Mouse (Mus musculus) MEL (cell line): ENCODE measurements around the gene Rhou. TPM values are rescaled to one million over a fixed set of nuclear protein-coding genes. Genes with fewer than 3 reads are reported as not detected.

Experiments
- E2F4 ChIP-seq: IDR thresholded peaks from 2 replicates; pipeline ENCODE4 v1.6.1; 2011; ENCODE audit warnings: low read depth, low read length, improper control_type of control experiment, borderline replicate concordance
- MYB ChIP-seq: IDR thresholded peaks from 2 replicates; pipeline ENCODE4 v1.6.1; 2011; ENCODE audit warnings: mild to moderate bottlenecking, low read depth, low read length, improper control_type of control experiment
- ZNF384 ChIP-seq: IDR thresholded peaks from 2 replicates; pipeline ENCODE4 v1.6.1; 2012; ENCODE audit warnings: low read depth, mild to moderate bottlenecking, inconsistent platforms, low read length, improper control_type of control experiment
- polyA plus RNA-seq, 2 experiments: library from polyadenylated mRNA; stranded (reverse) in 1 of 2; unstranded in 1 of 2; fragments of >175 nt in 1 of 2; fragments of >200 nt in 1 of 2; gene quantifications; 2 replicates each; pipeline versions ENCODE4 v1.2.1 to v1.2.4; 2012; ENCODE audit warnings: low replicate concordance in 2 of 2, low read depth in 1 of 2; ENCODE audit not compliant: insufficient read length in 2 of 2, insufficient read depth in 1 of 2, missing spikeins in 1 of 2
- total RNA-seq: library from RNA; depleted of rRNA; stranded (reverse); fragments of 300-350 nt; gene quantifications from 2 replicates; pipeline ENCODE4 v1.2.3, GENCODE M21; 2012; rRNA removed

Gene Rhou
- total and polyA plus RNA-seq, 3 experiments: not detected

DNA sequence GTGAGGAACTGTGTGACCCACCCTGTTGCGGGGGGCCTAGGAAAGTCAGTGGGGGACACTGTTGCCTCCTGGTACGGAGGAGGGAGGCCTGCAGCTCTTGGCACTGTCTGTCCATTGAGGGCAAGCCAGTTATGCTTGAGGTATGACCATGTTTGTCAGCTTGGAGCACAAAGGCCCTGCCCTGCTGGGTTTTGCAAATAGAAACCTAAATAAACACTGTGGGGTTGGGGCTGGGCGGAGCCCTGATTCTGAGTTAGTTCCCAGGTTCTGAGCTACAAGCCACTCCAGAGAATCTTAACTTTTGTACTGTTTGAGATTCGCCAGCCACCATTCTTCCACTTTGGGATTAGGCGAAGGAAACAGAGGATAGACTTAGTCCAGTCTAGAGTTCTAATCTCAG, 56.6 kb downstream of the Rhou start (continued):
- TF ChIP-seq ZNF384 (no peak), MYB (no peak), E2F4 (no peak)

Other genes with a start within 250 kb of the Rhou start
- 0.31 and 0.36 TPM in 2 replicates for gene Mc1r, start 246.8 kb upstream of the Rhou start, total RNA-seq
- gene Mc1r, start 246.8 kb upstream of the Rhou start, polyA plus RNA-seq: under 1 TPM in 1 of 2 experiments, not detected in 1; 0.45 TPM
- 0.69 TPM in 2 replicates for gene Tubb3, start 242.5 kb upstream of the Rhou start, total RNA-seq
- 1 to 10 TPM in 1 of 2 experiments, not detected in 1; 1.4 TPM for gene Tubb3, start 242.5 kb upstream of the Rhou start, polyA plus RNA-seq
- 23.8 and 26.0 TPM in 2 replicates for gene Def8, start 230.4 kb upstream of the Rhou start, total RNA-seq
- gene Def8, start 230.4 kb upstream of the Rhou start, polyA plus RNA-seq: 10 to 100 TPM in 1 of 2 experiments, not detected in 1; 34.0 TPM
- 27.5 and 31.0 TPM in 2 replicates for gene Afg3l1, start 176.0 kb upstream of the Rhou start, total RNA-seq
- 10 to 100 TPM in 1 of 2 experiments, not detected in 1; 68.4 TPM for gene Afg3l1, start 176.0 kb upstream of the Rhou start, polyA plus RNA-seq
- 0.29 and 0.73 TPM in 2 replicates for gene Dbndd1, start 138.5 kb upstream of the Rhou start, total RNA-seq
- 1 to 10 TPM in 1 of 2 experiments, not detected in 1; 4.2 TPM for gene Dbndd1, start 138.5 kb upstream of the Rhou start, polyA plus RNA-seq
- gene Gas8, start 135.1 kb upstream of the Rhou start, total RNA-seq: 12.5 and 14.4 TPM in 2 replicates
- 100 to 1,000 TPM in 1 of 2 experiments, 10 to 100 TPM in 1; 20.8 to 179 TPM for gene Gas8, start 135.1 kb upstream of the Rhou start, polyA plus RNA-seq
- gene Rab4a, start 152.1 kb downstream of the Rhou start, total RNA-seq: 22.2 and 23.1 TPM in 2 replicates
- gene Rab4a, start 152.1 kb downstream of the Rhou start, polyA plus RNA-seq: 10 to 100 TPM in 1 of 2 experiments, not detected in 1; 44.6 TPM
- 6.7 and 7.0 TPM in 2 replicates for gene Ccsap, start 206.3 kb downstream of the Rhou start, total RNA-seq
- gene Ccsap, start 206.3 kb downstream of the Rhou start, polyA plus RNA-seq: 10 to 100 TPM in 1 of 2 experiments, not detected in 1; 12.1 TPM
- gene Acta1, start 240.8 kb downstream of the Rhou start, total RNA-seq: 0.23 TPM in 1 of 2 replicates, not detected in the other
- gene Acta1, start 240.8 kb downstream of the Rhou start, polyA plus RNA-seq: under 1 TPM in 1 of 2 experiments, not detected in 1; 0.32 TPM